Mouse (Mus musculus): ENCODE measurements at regions not wholly inside any gene's neighbourhood (a gene's known extent, or its start where the extent isn't known, plus 50 kb on each side); places are given as distances from the start of the nearest gene placed in this dataset.

DNA sequence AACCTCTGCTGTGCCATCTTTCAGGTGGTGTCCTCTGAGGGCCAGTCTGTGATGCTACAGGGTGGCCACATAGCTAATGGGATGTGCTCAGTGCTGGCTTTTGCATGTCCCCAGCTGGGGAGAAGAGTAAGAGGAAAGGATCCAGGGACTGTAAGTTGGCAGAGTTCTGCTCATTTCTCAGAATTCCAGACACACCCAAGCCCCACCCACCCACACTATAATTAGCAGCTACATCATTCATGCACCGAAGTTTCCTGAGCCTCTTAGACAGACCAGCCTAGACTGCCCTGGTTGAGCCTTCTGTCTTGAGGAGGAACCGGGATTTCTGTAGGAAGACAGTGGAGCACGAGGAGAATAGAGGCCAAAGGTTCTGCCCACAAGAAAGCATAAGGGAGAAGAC is 70.9 kb upstream of the Lclat1 start:
- Histone ChIP-seq H3K9ac (ENCODE audit: low read depth, low read length) (no peak overlapping the region), H3K9me3 (replicated peaks; ENCODE audit: control insufficient read depth, low read length, poor library complexity, severe bottlenecking) (no peaks in the 10 kb centered on the region), H3K4me1 (ENCODE audit: control insufficient read depth, insufficient read depth, low read length) (no peaks in the 10 kb centered on the region), H3K4me3 (ENCODE audit: low read depth, low read length) (no peak overlapping the region), H3K4me2 (ENCODE audit: low read length) (no peak overlapping the region), H3K36me3 (ENCODE audit: control insufficient read depth, insufficient read depth, low read length) (no peaks in the 10 kb centered on the region), H3K27me3 (ENCODE audit: control insufficient read depth, insufficient read depth, low read depth, low read length) (no peaks in the 10 kb centered on the region), H3K27ac (ENCODE audit: low read length) (no peak overlapping the region)
- no peak for ATAC-seq
- 80% methylated on average over 3 of the region's 3 CpGs for WGBS

DNA sequence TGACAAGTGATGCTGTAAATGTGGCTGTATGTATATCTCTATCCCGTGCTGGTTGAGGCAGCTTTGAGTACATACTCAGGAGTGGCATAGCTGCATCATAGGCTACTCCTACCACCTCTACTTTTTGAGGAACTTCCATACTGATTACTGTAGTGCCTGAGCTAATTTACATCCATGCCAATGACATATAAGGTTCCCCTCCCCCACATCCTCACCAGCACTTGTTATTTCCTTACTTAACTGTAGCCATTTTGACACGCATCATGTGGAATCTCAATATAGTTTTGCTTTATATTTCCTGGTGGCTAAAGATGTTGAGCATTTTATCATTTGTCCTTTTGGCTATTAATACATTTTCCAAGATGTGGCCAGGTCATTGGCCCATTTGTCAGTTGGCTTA is 69.2 kb upstream of the Lclat1 start:
- no peaks in the 10 kb centered on the region for H3K27me3 ChIP-seq (ENCODE audit: control insufficient read depth, insufficient read depth, low read depth, low read length)
- no peaks in the 10 kb centered on the region for H3K36me3 ChIP-seq (ENCODE audit: control insufficient read depth, insufficient read depth, low read length)
- H3K4me3 ChIP-seq (ENCODE audit: low read depth, low read length): no peak overlapping the region
- no peak for ATAC-seq
- no peak overlapping the region for H3K9ac ChIP-seq (ENCODE audit: low read depth, low read length)
- no peak overlapping the region for H3K27ac ChIP-seq (ENCODE audit: low read length)
- H3K9me3 ChIP-seq (replicated peaks; ENCODE audit: control insufficient read depth, low read length, poor library complexity, severe bottlenecking): no peaks in the 10 kb centered on the region
- H3K4me2 ChIP-seq (ENCODE audit: low read length): no peak overlapping the region
- no peaks in the 10 kb centered on the region for H3K4me1 ChIP-seq (ENCODE audit: control insufficient read depth, insufficient read depth, low read length)
- 88% methylated on average over 2 of the region's 2 CpGs for WGBS

DNA sequence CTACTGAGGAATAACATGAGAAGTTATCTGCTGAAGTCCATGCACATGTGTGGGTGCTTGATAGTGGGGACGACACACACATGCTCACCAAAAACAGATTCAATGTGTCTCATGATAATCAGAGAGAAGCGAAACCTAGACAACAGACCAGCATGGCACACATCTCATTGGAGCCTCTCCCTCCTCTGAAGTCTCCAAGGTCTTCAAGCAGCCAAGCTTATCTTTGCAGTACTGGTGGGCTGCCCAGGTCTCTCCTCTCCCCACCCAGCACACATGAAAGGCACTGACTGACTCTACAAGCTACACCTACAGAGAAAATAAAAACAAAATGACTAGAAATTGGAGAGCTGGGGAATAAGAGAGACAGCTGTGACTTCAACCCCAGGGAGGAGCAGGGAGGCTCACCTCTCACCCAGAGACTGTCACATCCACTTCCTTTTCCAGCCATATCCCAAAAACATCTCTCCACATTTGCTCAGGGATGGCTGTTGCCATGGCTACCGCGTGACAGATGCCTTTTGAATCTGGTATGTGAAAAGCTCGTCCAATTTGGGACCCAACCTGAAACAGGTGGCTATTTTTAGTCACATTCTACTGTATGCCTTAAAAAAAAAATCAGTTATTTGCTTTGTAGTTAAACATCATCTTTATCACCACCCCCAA is 62.7 kb upstream of the Lclat1 start:
- ATAC-seq: peak; percentile 86
- Histone ChIP-seq H3K9ac (ENCODE audit: low read depth, low read length) (no peak overlapping the region), H3K4me1 (ENCODE audit: control insufficient read depth, insufficient read depth, low read length) (peaks cover 8% of the 10 kb centered on the region), H3K27me3 (ENCODE audit: control insufficient read depth, insufficient read depth, low read depth, low read length) (no peaks in the 10 kb centered on the region), H3K4me2 (ENCODE audit: low read length) (no peak overlapping the region), H3K36me3 (ENCODE audit: control insufficient read depth, insufficient read depth, low read length) (no peaks in the 10 kb centered on the region), H3K9me3 (replicated peaks; ENCODE audit: control insufficient read depth, low read length, poor library complexity, severe bottlenecking) (no peaks in the 10 kb centered on the region), H3K4me3 (ENCODE audit: low read depth, low read length) (no peak overlapping the region), H3K27ac (ENCODE audit: low read length) (peak overlapping the region; percentile 81)
- WGBS: 66% methylated on average over 5 of the region's 5 CpGs

DNA sequence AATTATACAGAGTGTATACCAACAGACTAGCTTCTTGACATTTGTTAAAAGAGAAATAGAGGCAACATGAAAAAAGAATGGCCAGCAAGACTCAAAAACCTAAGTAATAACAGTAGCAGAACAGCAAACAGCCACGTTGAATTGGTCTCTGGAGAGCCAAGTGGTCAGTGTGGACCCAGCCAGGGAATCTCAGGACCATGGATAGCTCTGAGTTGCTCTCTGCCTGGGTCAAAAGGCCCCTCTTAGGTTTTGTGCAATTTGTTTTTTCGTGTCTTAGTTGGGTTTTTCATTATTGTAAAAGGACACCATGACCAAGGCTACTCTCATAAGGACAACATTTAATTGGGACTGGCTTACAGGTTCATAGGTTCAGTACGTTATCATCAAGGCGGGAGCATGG is 60.8 kb upstream of the Lclat1 start:
- Histone ChIP-seq H3K9ac (ENCODE audit: low read depth, low read length) (no peak overlapping the region), H3K27me3 (ENCODE audit: control insufficient read depth, insufficient read depth, low read depth, low read length) (no peaks in the 10 kb centered on the region), H3K4me2 (ENCODE audit: low read length) (no peak overlapping the region), H3K9me3 (replicated peaks; ENCODE audit: control insufficient read depth, low read length, poor library complexity, severe bottlenecking) (no peaks in the 10 kb centered on the region), H3K36me3 (ENCODE audit: control insufficient read depth, insufficient read depth, low read length) (no peaks in the 10 kb centered on the region), H3K4me1 (ENCODE audit: control insufficient read depth, insufficient read depth, low read length) (peaks cover 8% of the 10 kb centered on the region), H3K4me3 (ENCODE audit: low read depth, low read length) (no peak overlapping the region), H3K27ac (ENCODE audit: low read length) (no peak overlapping the region)
- ATAC-seq: no peak
- WGBS: 71% methylated on average over 4 of the region's 4 CpGs

DNA sequence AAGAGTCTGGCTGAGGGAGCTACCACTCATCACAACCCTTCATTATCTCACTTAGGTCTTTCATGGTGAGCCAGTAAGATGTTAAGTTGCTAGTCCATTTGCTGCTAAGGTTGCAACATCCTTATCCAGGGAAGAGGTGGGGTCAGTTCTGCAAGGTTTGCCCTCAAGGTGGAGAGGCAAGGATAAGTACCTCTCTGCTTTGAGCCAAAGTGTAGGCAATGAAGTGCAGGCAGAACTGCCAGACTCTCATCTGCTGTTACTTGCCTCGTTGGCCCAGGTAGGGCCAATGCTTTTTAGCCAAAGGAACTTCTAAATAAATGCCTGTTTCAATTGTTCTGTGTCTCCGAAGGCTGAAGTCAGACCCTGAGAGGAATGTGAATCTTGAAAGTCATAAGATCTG is 59.6 kb upstream of the Lclat1 start:
- no peak for ATAC-seq
- 70% methylated on average over 2 of the region's 2 CpGs for WGBS
- peaks cover 8% of the 10 kb centered on the region for H3K4me1 ChIP-seq (ENCODE audit: control insufficient read depth, insufficient read depth, low read length)
- H3K27ac ChIP-seq (ENCODE audit: low read length): no peak overlapping the region
- H3K36me3 ChIP-seq (ENCODE audit: control insufficient read depth, insufficient read depth, low read length): no peaks in the 10 kb centered on the region
- H3K9me3 ChIP-seq (replicated peaks; ENCODE audit: control insufficient read depth, low read length, poor library complexity, severe bottlenecking): no peaks in the 10 kb centered on the region
- no peaks in the 10 kb centered on the region for H3K27me3 ChIP-seq (ENCODE audit: control insufficient read depth, insufficient read depth, low read depth, low read length)
- no peak overlapping the region for H3K4me2 ChIP-seq (ENCODE audit: low read length)
- H3K4me3 ChIP-seq (ENCODE audit: low read depth, low read length): no peak overlapping the region
- H3K9ac ChIP-seq (ENCODE audit: low read depth, low read length): no peak overlapping the region

DNA sequence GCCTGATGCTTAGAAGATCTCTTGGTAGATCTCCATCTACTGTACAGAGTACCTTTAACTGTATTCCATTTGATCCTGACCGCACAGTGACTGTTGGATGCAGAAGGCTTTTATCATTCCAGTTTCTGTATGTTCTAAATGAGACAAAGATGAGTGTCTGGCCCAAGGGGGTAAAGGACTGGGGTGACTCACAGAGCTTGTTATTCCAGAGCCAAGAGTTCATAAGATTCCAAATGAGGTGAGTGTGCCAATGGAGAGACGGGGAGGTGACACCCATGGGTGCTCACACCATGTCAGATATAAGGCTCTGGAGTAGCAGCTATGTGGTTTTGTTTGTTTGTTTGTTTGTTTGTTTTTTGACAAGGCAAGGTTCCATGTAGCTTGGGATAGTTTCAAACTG is 54.8 kb upstream of the Lclat1 start:
- Histone ChIP-seq H3K4me3 (ENCODE audit: low read depth, low read length) (no peak overlapping the region), H3K9ac (ENCODE audit: low read depth, low read length) (no peak overlapping the region), H3K36me3 (ENCODE audit: control insufficient read depth, insufficient read depth, low read length) (no peaks in the 10 kb centered on the region), H3K4me2 (ENCODE audit: low read length) (no peak overlapping the region), H3K27ac (ENCODE audit: low read length) (no peak overlapping the region), H3K27me3 (ENCODE audit: control insufficient read depth, insufficient read depth, low read depth, low read length) (no peaks in the 10 kb centered on the region), H3K4me1 (ENCODE audit: control insufficient read depth, insufficient read depth, low read length) (peaks cover 2% of the 10 kb centered on the region; the same call in 1 of the 2 replicates), H3K9me3 (replicated peaks; ENCODE audit: control insufficient read depth, low read length, poor library complexity, severe bottlenecking) (no peaks in the 10 kb centered on the region)
- WGBS: 98% methylated on average over 2 of the region's 2 CpGs
- ATAC-seq: no peak

DNA sequence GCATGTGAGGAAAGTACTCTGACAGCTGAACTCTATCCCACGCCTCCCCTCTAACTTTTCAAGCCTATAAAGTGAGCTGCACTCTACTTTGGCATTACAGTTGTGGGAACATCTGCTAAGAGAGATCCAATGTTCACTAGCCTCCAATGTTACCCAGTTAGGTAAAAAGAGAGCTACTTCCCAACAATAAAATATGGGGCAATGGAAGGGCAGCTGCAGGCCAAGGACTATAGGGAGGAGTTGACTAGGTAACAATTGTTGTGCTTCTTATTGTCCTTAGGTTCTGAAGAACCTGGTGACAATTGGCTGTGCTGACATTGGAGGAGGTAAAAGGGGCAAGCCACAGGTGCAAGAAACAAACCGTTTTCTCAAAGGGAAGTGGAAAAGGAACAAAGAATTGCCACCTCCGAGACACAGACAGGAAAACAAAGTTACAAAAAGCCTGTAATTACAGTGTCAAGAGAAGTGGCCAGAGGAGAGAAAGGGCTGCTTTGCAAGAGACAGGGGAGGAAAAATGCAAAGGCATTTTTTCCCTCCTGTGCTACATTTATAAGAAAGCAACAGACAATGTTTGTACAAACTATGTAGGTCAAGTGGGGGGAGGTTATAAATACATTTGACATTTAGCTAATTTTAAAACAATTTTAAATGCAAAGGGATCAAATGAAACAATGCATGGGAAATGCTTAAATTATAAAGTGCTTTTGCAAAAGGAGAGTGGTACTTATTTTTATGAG is 54.1 kb upstream of the Lclat1 start:
- Histone ChIP-seq H3K27me3 (ENCODE audit: control insufficient read depth, insufficient read depth, low read depth, low read length) (no peaks in the 10 kb centered on the region), H3K4me3 (ENCODE audit: low read depth, low read length) (no peak overlapping the region), H3K4me1 (ENCODE audit: control insufficient read depth, insufficient read depth, low read length) (peaks cover 2% of the 10 kb centered on the region; the same call in 1 of the 2 replicates), H3K9me3 (replicated peaks; ENCODE audit: control insufficient read depth, low read length, poor library complexity, severe bottlenecking) (no peaks in the 10 kb centered on the region), H3K9ac (ENCODE audit: low read depth, low read length) (no peak overlapping the region), H3K4me2 (ENCODE audit: low read length) (no peak overlapping the region), H3K27ac (ENCODE audit: low read length) (no peak overlapping the region), H3K36me3 (ENCODE audit: control insufficient read depth, insufficient read depth, low read length) (no peaks in the 10 kb centered on the region)
- 49% methylated on average over 3 of the region's 3 CpGs for WGBS
- ATAC-seq: no peak

DNA sequence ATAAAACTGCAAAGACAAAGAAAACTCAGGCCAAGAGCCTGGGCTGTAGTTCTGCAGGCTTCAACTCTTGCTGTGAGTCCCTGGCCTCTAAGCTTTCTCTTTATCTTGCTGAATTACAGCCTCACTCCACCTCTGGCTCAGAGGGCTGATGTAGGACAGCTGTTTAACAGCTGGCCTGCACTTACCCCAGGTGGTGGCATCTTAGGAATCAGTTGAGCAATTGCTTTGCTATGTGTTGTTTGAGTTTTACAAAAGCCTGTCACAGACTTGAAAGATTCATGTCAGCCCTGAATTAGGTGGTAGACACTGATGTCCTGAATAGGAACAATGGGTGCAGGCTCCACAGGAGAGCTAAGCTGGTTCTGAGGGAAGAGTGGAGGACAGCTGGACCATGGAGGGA is 53.6 kb upstream of the Lclat1 start:
- no peaks in the 10 kb centered on the region for H3K9me3 ChIP-seq (replicated peaks; ENCODE audit: control insufficient read depth, low read length, poor library complexity, severe bottlenecking)
- no peaks in the 10 kb centered on the region for H3K27me3 ChIP-seq (ENCODE audit: control insufficient read depth, insufficient read depth, low read depth, low read length)
- no peak overlapping the region for H3K27ac ChIP-seq (ENCODE audit: low read length)
- no peak overlapping the region for H3K4me2 ChIP-seq (ENCODE audit: low read length)
- no peak for ATAC-seq
- H3K36me3 ChIP-seq (ENCODE audit: control insufficient read depth, insufficient read depth, low read length): no peaks in the 10 kb centered on the region
- H3K4me3 ChIP-seq (ENCODE audit: low read depth, low read length): no peak overlapping the region
- H3K9ac ChIP-seq (ENCODE audit: low read depth, low read length): no peak overlapping the region
- H3K4me1 ChIP-seq (ENCODE audit: control insufficient read depth, insufficient read depth, low read length): peaks cover 2% of the 10 kb centered on the region; the same call in 1 of the 2 replicates

DNA sequence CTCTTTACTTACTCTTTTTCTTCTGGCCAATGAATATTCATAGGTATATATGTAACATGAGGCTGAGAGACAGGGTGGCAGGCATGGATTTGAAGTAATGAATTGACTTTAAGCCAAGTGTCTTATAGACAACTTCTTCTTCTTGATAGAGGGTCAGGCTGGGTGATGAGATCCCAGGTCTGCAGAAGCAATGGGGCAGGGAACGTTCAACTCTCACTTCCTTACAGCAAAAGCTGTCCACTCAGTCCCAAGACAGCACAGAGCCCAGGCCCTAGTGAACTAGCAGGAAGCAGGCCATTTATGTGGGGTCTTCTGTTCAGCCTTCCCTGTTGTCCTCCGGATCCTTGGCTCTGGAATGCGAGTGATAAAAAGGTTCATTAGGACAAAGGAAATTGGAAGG is 52.6 kb upstream of the Lclat1 start:
- Histone ChIP-seq H3K27me3 (ENCODE audit: control insufficient read depth, insufficient read depth, low read depth, low read length) (no peaks in the 10 kb centered on the region), H3K4me3 (ENCODE audit: low read depth, low read length) (no peak overlapping the region), H3K4me2 (ENCODE audit: low read length) (no peak overlapping the region), H3K27ac (ENCODE audit: low read length) (no peak overlapping the region), H3K9me3 (replicated peaks; ENCODE audit: control insufficient read depth, low read length, poor library complexity, severe bottlenecking) (no peaks in the 10 kb centered on the region), H3K36me3 (ENCODE audit: control insufficient read depth, insufficient read depth, low read length) (no peaks in the 10 kb centered on the region), H3K4me1 (ENCODE audit: control insufficient read depth, insufficient read depth, low read length) (peaks cover 2% of the 10 kb centered on the region; the same call in 1 of the 2 replicates), H3K9ac (ENCODE audit: low read depth, low read length) (no peak overlapping the region)
- ATAC-seq: no peak
- WGBS: 80% methylated on average over 3 of the region's 3 CpGs
